Mouse (Mus musculus) fibroblast of lung, adult 2 months (primary cell): ENCODE data around the gene Nt5c2.

Experiments used
- DNase-seq: peaks from one replicate; pipeline ENCODE4 v3.0.0-alpha.2; 2011; ENCODE audit warnings: low read depth

The Nt5c2 gene

GRCm38 (mm10) chr19:47014447-47015381 is at the start of gene Nt5c2, which contains the start of gene Ina:
TSS of gene Nt5c2 (minus strand) at chr19:47015153.
TSS of gene Ina (plus strand) at chr19:47014698.
- peak; percentile 9 for DNase-seq

GRCm38 (mm10) chr19:47057684-47058083 is 42.7 kb upstream of the Nt5c2 start:
- DNase-seq = no peak

- no peak for DNase-seq
Observed at GRCm38 (mm10) chr19:47053471-47053870, 38.5 kb upstream of the Nt5c2 start.

- DNase-seq = no peak
Observed at GRCm38 (mm10) chr19:47052927-47053326, 38.0 kb upstream of the Nt5c2 start.

- DNase-seq = peak; percentile 47
Observed at GRCm38 (mm10) chr19:47050271-47051032, 35.5 kb upstream of the Nt5c2 start, which contains the start of gene Pcgf6. TSS of gene Pcgf6 (minus strand) at chr19:47050906.

- DNase-seq = no peak
Observed at GRCm38 (mm10) chr19:47049840-47050239, 34.9 kb upstream of the Nt5c2 start.

- DNase-seq = no peak
Observed at GRCm38 (mm10) chr19:47049061-47049460, 34.1 kb upstream of the Nt5c2 start.

- DNase-seq = no peak
Observed at GRCm38 (mm10) chr19:47047236-47047833, 32.4 kb upstream of the Nt5c2 start.

- no peak for DNase-seq
Observed at GRCm38 (mm10) chr19:47046343-47046742, 31.4 kb upstream of the Nt5c2 start.

GRCm38 (mm10) chr19:47043608-47044007 is 28.7 kb upstream of the Nt5c2 start:
- DNase-seq = no peak

- no peak for DNase-seq
Observed at GRCm38 (mm10) chr19:47040720-47041473, 25.9 kb upstream of the Nt5c2 start.

- no peak for DNase-seq
Observed at GRCm38 (mm10) chr19:47036596-47036995, 21.6 kb upstream of the Nt5c2 start.

GRCm38 (mm10) chr19:47034916-47035315 is 20.0 kb upstream of the Nt5c2 start:
- no peak for DNase-seq

- no peak for DNase-seq
Observed at GRCm38 (mm10) chr19:47031770-47032169, 16.8 kb upstream of the Nt5c2 start.

- no peak for DNase-seq
Observed at GRCm38 (mm10) chr19:47029796-47030195, 14.8 kb upstream of the Nt5c2 start.

- DNase-seq = no peak
Observed at GRCm38 (mm10) chr19:47026513-47026912, 11.6 kb upstream of the Nt5c2 start.

- no peak for DNase-seq
Observed at GRCm38 (mm10) chr19:47024954-47025353, 10.0 kb upstream of the Nt5c2 start.

- DNase-seq = no peak
Observed at GRCm38 (mm10) chr19:47023546-47023945, 8.6 kb upstream of the Nt5c2 start.

- DNase-seq = no peak
Observed at GRCm38 (mm10) chr19:47022709-47023108, 7.8 kb upstream of the Nt5c2 start.

- no peak for DNase-seq
Observed at GRCm38 (mm10) chr19:47019326-47019725, 4.4 kb upstream of the Nt5c2 start.

GRCm38 (mm10) chr19:47018330-47018729 is 3.4 kb upstream of the Nt5c2 start:
- DNase-seq = no peak

- no peak for DNase-seq
Observed at GRCm38 (mm10) chr19:47017831-47018230, 2.9 kb upstream of the Nt5c2 start.
